Mouse (Mus musculus) adrenal gland, postnatal 36 days (tissue): ENCODE measurements around the gene Tbx21. TPM values are rescaled to one million over a fixed set of nuclear protein-coding genes. Genes with fewer than 3 reads are reported as not detected.

Experiments
- DNase-seq, 2 experiments: peaks; one replicate each; pipeline ENCODE4 v3.0.0; 2021; ENCODE audit warnings: mixed read lengths in 1 of 2
- long read RNA-seq, 2 experiments: library from polyadenylated mRNA; stranded (forward); transcript quantifications; one replicate each; pipeline ENCODE4 v2.0.0; 2021; ENCODE audit warnings: borderline sequencing depth in 2 of 2
- total RNA-seq, 2 experiments: library from RNA; stranded (reverse); gene quantifications; 2 replicates each; pipeline ENCODE4 v1.2.3; 2021

The Tbx21 gene
- under 1 TPM; 0.23 to 0.33 TPM for total RNA-seq
- long read RNA-seq, experiment 1, partial matches to known transcripts, result 0 of 1 reads
- long read RNA-seq, experiment 1, other reads (novel, unspliced or antisense), result 0 of 1 reads
- long read RNA-seq, experiment 2, partial matches to known transcripts, result 0 of 1 reads
- long read RNA-seq, experiment 2, other reads (novel, unspliced or antisense), result 1 of 1 reads

GRCm38 (mm10) chr11:97114671-97115601 is at the start of gene Tbx21:
Gene Tbx21 (minus strand): TSS chr11:97115331.
- peak in 1 of 2 experiments; percentile 37 for DNase-seq

GRCm38 (mm10) chr11:97160341-97160740 is 45.2 kb upstream of the Tbx21 start:
- DNase-seq, result no peak

DNA sequence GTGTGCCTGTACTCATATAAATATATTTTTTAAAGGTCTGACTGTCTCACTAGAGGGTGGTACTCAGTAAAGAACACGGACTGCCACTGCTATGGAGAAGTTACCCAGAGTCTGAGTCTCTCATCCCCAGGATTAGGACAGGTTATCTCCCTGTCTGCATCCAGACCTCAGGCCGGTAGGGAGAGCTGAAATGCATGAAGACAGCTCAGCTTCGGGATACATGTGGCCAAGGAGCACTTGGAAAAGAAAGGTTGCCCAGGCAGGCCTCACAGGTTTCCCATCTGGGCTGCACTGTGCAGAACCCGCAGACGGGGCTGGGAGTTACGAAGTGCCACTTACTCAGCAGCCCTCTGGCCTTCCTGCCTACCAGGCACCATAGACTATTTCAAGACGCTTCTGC is 41.9 kb upstream of the Tbx21 start:
- no peak for DNase-seq

DNA sequence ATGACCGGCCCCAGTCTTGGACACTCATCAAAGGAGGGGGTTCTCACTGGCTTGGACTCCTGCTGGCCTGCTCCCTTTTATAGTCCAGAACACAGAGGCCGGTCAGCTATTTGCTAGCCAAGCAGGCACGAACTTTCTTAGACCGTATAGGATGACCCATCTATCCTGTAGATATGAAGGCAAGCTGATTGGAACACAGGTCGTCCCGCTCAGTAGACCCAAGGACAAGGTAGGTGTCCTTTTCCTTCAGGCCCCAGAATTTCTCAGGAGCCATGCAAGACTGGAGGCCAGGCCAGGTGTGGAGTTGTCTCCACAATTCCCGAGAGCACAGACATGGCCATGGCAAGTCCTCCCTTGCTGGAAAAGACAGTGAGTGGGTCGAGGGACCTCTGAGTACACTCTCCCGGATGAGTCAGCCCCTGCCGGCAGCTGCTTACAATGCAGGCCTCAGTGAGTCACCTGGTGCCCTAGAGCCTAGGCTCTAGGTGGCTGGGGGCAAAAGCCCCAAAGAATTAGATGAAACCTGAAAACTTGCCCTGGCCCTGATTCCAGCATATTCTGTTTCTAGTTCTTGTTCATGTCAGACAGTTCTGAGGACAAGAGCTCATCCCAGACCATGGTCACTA is 37.6 kb upstream of the Tbx21 start:
- peak; percentile 72 to 73 for DNase-seq

- peak; percentile 66 to 75 for DNase-seq
Observed at GRCm38 (mm10) chr11:97152023-97152426, 36.9 kb upstream of the Tbx21 start.

DNA sequence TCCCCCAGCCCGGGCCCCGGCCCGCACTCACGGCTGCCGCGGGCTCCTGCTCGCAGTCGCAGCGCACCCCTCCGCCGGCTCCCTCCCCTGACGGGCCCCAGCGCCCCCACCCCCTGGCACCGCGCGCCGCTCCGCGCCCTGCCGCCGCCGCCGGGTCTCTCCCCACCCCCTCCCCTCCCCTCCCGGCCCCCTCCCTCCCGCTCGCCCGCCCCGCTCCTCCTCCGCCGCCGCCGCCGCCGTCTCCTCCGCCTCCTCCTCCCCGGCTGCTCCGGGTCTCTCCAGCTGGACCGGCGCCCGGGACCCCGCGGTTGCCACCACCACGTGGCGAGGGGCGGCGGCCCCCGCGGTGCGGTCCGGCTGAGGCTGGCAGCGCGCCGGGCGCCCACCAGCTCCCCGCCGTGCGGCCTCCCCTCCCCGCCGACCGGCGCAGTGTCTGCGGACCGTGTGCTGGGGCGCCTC is 36.2 kb upstream of the Tbx21 start, which contains the start of gene Tbkbp1:
TSS of gene Tbkbp1 (minus strand) at position 153 of the 459 bp plus-strand sequence.
- peak in 1 of 2 experiments; percentile 53 for DNase-seq

DNA sequence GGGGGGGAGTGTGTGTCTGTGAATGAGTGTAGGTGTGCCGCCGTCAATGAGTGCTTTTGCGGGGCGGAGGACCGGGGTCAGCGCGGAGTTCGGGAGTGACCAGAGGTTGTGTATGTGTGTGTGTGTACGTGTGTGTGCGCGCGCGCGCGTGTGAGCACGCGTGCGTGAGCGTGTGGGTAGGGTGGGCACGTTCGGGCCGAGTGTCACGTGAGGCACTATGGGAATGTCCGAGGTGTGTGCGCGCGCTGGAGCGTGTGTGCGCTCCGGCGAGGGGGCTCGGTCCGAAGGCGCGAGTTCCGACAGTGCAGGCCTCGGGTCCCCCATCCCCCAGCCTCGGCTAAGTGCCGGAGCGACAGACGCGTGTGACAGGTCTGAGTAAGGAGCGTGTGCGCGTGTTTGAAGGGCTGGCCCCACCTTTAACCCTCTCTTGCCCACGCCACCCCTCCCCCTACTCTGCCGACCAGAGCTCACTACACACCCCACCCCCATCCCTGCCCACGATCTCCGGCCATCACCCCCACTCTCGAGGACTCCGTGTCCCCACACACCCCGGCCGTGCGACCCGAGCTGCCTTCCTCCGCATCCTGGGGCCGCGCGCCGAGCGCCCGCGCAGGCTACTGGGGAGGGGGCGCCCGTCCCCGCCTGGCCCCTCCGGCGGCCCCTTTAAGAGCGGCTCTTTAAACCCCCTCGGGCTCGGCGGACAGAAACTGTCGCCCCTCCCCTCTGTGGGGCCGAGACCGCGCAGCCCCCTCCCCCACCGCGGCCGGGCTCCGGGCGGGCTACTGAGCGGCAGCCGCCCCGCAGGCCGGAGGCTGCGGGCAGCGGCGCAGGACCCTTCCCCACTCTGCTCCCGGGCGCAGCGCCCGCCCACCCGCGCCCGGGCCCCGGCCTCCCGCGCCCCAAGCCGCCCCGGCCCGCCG is 35.5 kb upstream of the Tbx21 start:
- peak; percentile 48 to 67 for DNase-seq

- peak; percentile 77 to 83 for DNase-seq
Observed at GRCm38 (mm10) chr11:97149995-97150410, 34.9 kb upstream of the Tbx21 start.

DNA sequence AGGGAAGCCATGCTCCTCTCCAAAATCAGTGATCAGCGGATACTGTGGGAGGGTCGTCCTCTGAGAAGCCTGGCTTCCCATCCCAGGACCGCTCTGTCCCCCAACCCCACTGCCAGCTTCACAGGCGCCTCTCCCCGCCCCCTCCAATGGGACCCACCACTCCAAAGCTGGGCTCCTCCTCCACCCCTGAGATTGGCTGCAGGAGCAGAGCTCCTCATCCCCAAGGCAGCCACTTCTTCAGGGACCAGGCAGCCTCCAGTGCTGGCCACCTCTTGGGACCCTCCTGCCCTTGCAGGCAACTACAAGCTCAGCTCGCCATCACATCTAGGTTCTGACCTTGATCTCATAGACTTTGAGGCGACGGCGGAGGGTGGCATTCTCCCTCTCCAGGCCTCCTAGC is 33.9 kb upstream of the Tbx21 start:
- DNase-seq, result no peak

DNA sequence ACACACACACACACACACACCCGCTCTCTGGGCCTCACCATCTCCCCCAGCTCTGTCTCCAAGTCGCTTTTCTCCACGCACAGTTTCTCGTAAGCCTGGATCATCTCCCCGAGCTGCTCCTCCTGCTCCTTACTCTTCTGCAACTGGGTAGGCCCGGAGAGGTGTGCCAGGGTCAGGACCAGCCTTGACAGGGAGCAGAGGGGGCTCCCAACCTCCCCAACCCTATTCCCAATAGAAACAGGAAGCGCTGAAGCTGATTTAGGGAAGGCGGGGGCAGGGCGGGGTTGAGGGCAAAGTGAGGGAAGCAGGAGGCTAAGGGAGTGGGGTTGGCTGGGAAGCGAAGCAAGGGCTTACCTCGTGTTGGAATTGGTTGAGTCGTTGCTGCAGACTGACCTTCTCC is 33.5 kb upstream of the Tbx21 start:
- no peak for DNase-seq

DNA sequence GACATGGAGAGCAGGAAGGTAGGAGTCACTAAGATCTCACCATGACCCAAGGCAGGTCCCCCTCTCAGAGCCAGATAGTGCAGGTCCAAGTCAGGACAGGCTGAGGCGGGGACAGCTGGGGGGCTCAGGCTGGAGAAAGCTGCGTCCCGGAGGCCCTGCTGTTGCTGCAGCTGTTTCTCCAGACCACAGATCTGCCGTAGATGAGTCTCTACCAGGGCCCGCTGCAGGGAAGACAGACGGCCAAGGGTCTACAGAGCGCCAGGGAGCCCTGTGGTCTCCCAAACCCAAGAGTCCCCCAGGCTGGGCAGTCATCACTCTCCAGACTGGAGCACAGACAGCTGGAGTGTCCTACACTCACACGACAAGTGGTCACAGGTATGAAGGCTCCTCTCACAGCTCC is 32.2 kb upstream of the Tbx21 start:
- no peak for DNase-seq

DNA sequence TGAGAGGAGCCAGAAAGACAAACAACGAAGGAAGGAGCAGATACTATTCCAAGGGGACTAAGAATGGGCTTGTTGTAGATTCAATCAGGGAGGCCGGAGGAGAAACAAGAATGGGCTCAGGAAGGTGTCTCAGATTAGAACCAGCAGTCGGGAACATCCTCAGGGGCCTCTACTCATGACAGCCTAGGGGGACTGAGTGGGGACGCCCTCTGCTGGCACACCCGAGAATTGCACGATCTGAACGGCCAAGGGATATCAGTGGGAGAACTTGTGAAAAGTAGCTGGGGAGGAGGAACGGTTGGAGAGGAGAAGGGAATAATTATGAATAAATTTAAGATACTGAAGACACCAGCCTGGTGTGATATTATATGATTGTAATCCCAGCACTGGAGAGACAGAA is 31.6 kb upstream of the Tbx21 start:
- DNase-seq, result peak; percentile 81 to 84

DNA sequence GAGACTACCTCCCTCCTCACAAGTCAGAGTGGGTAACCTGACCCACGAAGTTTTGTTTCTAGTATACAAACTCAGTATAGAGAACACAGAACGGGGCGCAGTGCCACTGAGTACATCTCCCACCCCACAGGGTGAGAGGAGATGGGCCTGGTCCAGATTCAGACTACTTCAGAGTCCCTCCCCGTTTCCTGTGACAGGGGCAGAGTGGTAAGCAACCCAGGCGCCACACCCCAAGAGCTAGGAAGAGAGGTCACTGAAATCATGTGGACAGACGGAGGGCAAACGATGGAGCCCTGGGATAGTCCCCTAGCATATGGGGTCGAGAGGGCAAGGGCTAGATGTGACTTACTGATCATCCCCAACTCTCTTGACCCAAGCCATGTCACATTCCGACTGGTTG is 30.8 kb upstream of the Tbx21 start:
- DNase-seq, result no peak

- DNase-seq, result no peak
Observed at GRCm38 (mm10) chr11:97145320-97145719, 30.2 kb upstream of the Tbx21 start.

DNA sequence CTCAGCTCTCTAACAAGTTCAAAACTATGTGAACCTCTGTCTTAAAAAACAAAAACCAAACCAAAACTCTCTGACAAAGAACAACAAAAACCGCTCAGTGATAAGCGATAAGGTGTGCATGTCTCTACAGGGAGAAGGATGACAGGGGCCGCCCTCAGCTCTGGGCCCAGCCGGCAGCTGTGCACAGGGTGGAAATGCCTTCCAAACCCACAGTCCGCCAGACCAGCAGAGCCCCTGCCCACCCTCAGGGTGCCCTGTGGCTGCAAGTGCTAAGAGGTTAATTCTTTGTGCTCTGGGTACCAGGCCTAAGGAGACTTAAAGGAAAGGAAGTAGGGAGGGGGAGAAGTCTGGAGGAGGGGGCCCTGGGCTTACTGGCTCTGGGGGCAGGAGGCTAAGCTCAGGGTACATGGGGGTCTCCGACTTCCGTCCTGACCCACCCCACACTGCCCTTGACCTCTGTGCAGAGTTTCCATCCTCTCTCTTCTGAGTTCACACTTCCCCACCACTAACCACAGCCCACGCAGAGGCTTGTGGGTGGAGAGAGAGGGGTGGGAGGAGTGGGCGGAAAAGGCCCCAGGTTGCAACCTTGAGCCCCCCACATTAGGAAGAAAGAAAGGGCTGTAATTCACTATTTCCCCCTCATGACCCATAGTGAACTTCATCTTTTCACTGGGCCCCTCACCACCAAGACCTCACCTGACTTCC is 28.2 kb upstream of the Tbx21 start:
- no peak for DNase-seq

- DNase-seq, result no peak
Observed at GRCm38 (mm10) chr11:97142159-97142608, 27.1 kb upstream of the Tbx21 start.

- DNase-seq, result no peak
Observed at GRCm38 (mm10) chr11:97140811-97141210, 25.7 kb upstream of the Tbx21 start.

GRCm38 (mm10) chr11:97139256-97139655 is 24.1 kb upstream of the Tbx21 start:
- DNase-seq, result no peak

DNA sequence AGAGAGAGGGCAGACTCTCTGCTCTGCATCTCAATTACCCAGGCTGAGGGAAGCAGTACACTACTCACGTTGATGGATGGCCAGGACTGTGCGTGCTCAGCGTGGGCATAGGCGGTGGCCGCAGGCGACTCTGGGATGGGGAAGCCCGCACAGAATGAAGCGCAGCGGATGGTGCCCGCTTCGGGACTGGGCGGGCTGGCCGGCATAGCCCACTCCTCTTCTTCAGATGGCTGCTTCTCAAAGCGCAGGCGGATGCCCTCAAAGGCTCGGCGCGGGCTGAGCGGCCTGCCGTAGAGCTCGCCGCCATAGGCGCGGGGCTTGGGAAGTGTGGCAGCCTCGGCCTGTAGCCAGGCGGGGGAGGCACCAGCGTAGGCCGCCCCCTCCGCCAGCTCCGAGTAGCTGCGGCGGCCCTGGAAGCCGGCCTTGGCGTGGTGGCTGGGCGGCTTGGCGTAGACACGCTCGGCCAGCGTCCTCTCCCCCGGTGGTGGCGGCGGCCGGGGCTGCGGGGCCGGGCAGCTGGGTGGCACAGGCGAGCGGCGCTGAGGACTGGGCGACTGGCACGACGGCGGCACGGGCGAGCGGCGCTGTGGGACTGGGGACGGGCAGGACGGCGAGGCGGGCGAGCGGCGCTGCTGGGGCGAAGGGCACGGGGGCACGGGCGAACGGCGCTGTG is 23.6 kb upstream of the Tbx21 start:
- DNase-seq, result peak; percentile 73 to 78

GRCm38 (mm10) chr11:97133270-97133669 is 18.1 kb upstream of the Tbx21 start:
- no peak for DNase-seq
